Mouse (Mus musculus): Measurements from ENCODE around the gene Smarcc1. TPM values are rescaled to one million over a fixed set of nuclear protein-coding genes. Genes with fewer than 3 reads are reported as not detected.

Gene Smarcc1
- polyA plus RNA-seq, 1 experiment from 2014 or later, result 26.6 TPM

- no peak overlapping the region for H3K9ac ChIP-seq (ENCODE audit: low read length)
- H3K36me3 ChIP-seq (ENCODE audit: control insufficient read depth, insufficient read depth, low read length), result no peaks in the 10 kb centered on the region
- no peak overlapping the region for H3K27ac ChIP-seq (replicated peaks)
- H3K4me3 ChIP-seq (ENCODE audit: low read depth, low read length), result no peak overlapping the region
- no peak for ATAC-seq (ENCODE audit: low FRiP score, low TSS enrichment)
- TF ChIP-seq CTCF (IDR thresholded peaks at IDR 0.05; ENCODE audit: low read depth) (no peak), EP300 (optimal IDR thresholded peaks at IDR 0.05) (no peak)
- H3K9me3 ChIP-seq (ENCODE audit: control insufficient read depth, low read length), result no peaks in the 10 kb centered on the region
- no peaks in the 10 kb centered on the region for H3K27me3 ChIP-seq (ENCODE audit: control insufficient read depth, insufficient read depth, low read length)
- DNase-seq (ENCODE audit: low spot score), result no peak
- no peaks in the 10 kb centered on the region for H3K4me1 ChIP-seq (replicated peaks; ENCODE audit: control insufficient read depth, insufficient read depth)
- no peak overlapping the region for H3K4me2 ChIP-seq (replicated peaks; ENCODE audit: low read depth)
- WGBS, result 90% methylated on average over 8 of the region's 10 CpGs
These were observed 166.7 kb downstream of the Smarcc1 start for GRCm38 (mm10) chr9:110284075-110284697.

GRCm38 (mm10) chr9:110287321-110287924 is 169.9 kb downstream of the Smarcc1 start:
- Histone ChIP-seq H3K9me3 (ENCODE audit: control insufficient read depth, low read length) (no peaks in the 10 kb centered on the region), H3K27me3 (ENCODE audit: control insufficient read depth, insufficient read depth, low read length) (no peaks in the 10 kb centered on the region), H3K9ac (ENCODE audit: low read length) (no peak overlapping the region), H3K4me1 (replicated peaks; ENCODE audit: control insufficient read depth, insufficient read depth) (no peaks in the 10 kb centered on the region), H3K4me2 (replicated peaks; ENCODE audit: low read depth) (no peak overlapping the region), H3K4me3 (ENCODE audit: low read depth, low read length) (no peak overlapping the region), H3K27ac (replicated peaks) (no peak overlapping the region), H3K36me3 (ENCODE audit: control insufficient read depth, insufficient read depth, low read length) (no peaks in the 10 kb centered on the region)
- WGBS, result 80% methylated on average over 7 of the region's 7 CpGs
- DNase-seq (ENCODE audit: low spot score) (no peak), ATAC-seq (ENCODE audit: low FRiP score, low TSS enrichment) (no peak)
- no peak for TF ChIP-seq EP300 (optimal IDR thresholded peaks at IDR 0.05)

Small RNA genes within 50 kb of the gene (microRNA-seq; reads per million reads assigned to microRNA genes)
- 27.7 reads per million, percentile 29 among the genes with 10 or more reads in this experiment for gene Mir6236

Other genes with a start within 250 kb of the Smarcc1 start
- gene Cdc25a, start 242.1 kb upstream of the Smarcc1 start, polyA plus RNA-seq (2015; fragmentation: Nextera tagmentation; extraction: Ambion mirVana), result 17.8 and 18.4 TPM in 2 replicates
- 25.4 and 28.1 TPM in 2 replicates for gene Map4, start 186.2 kb upstream of the Smarcc1 start, polyA plus RNA-seq (2015; fragmentation: Nextera tagmentation; extraction: Ambion mirVana)
- gene Dhx30, start 122 bp downstream of the Smarcc1 start, polyA plus RNA-seq (2015; fragmentation: Nextera tagmentation; extraction: Ambion mirVana), result 43.5 and 44.2 TPM in 2 replicates
- gene Cspg5, start 126.1 kb downstream of the Smarcc1 start, polyA plus RNA-seq (2015; fragmentation: Nextera tagmentation; extraction: Ambion mirVana), result 3.0 and 3.3 TPM in 2 replicates
- 10.1 and 11.6 TPM in 2 replicates for gene Elp6, start 187.5 kb downstream of the Smarcc1 start, polyA plus RNA-seq (2015; fragmentation: Nextera tagmentation; extraction: Ambion mirVana)
- 31.6 and 32.9 TPM in 2 replicates for gene Scap, start 215.6 kb downstream of the Smarcc1 start, polyA plus RNA-seq (2015; fragmentation: Nextera tagmentation; extraction: Ambion mirVana)